In the genomic region with DNA sequence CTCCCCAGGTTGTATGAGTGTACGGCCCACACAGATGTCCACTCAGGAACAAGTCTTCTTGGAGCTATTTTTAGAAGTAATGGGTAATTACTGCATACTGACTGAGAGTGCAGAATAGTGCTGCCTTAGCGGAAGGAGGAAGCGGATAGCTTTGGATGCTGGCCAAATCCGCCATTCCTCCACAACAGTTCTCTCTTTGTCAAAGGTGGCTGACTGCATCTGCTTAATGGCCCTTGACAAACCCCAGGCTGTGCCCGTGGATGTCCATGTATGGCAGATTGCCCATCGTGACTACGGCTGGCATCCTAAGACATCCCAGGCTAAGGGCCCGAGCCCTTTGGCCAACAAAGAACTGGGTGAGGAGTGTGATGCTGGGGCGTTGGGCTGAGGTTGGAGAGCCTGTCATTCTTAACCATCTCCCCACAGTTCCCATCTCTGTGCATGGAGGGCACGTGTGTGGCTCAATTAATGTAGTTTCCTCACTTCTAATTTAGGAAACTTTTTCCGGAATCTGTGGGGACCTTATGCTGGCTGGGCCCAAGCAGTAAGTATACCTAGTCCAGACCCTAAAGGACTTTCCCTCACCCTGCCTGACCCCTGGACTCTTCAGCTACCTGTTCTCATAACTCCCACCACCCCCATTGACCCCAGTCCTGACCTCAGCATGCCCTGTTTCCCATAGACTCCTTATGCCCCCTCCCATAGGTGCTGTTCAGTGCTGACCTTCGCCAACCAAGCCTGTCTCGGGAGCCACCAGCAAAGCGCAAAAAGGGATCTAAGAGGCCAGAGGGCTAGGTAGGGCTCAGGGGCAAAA, we compare ENCODE assay signal across 8 mouse cellular contexts. TPM values are rescaled to one million over a fixed set of nuclear protein-coding genes. Genes with fewer than 3 reads are reported as not detected.
A peak's percentile ranks its signal among the peaks of the same experiment; 100 is the strongest.
DNase-seq lines count a peak whose midpoint lies in the region; TF ChIP-seq lines count a peak whose summit lies in the region.

No protein-coding gene starts in this region.

- peak; percentile 57 for DNase-seq in adrenal gland, postnatal 10 days
- no peak for DNase-seq in adrenal gland, adult 8-10 months
- peak; percentile 35 for DNase-seq in 3T3-L1 (ENCODE audit: low read depth, low spot score)
- peak; percentile 52 to 54 for DNase-seq in heart, adult 2 months
- peak; percentile 90 for DNase-seq in kidney, adult 2 months
- peak; percentile 60 to 66 for DNase-seq in lung, adult 18-20 months
- peak; percentile 77 for DNase-seq in right cerebral cortex, postnatal 14 days
- DNase-seq in spleen, postnatal 14 days (ENCODE audit: low spot score in 2 of 2) = no peak

- no peaks in the 10 kb centered on the region for H3K27me3 ChIP-seq in heart, adult 2 months (ENCODE audit: control insufficient read depth, insufficient read depth, low read length)
- no peaks in the 10 kb centered on the region for H3K27me3 ChIP-seq in kidney, adult 2 months (replicated peaks; ENCODE audit: control insufficient read depth, insufficient read depth, low read length)

- intact Hi-C loops in heart, adult 2 months (cut with DNase I) = loop anchor here (5.0 kb wide), 1 partner anchor 134 kb away; no protein-coding TSS in a partner anchor

- WGBS in heart, adult 2 months = 35% methylated on average over 14 of the region's 14 CpGs
- WGBS in kidney, adult 2 months = 27% methylated on average over 14 of the region's 14 CpGs

- H3K36me3 ChIP-seq in heart, adult 2 months (ENCODE audit: control insufficient read depth, insufficient read depth, low read length) = peaks cover 8% of the 10 kb centered on the region
- H3K36me3 ChIP-seq in kidney, adult 2 months (ENCODE audit: control insufficient read depth, insufficient read depth, low read length) = no peaks in the 10 kb centered on the region

- no peak for TF ChIP-seq CTCF in heart, adult 2 months (IDR thresholded peaks at IDR 0.05)
- TF ChIP-seq CTCF in kidney, adult 2 months (conservative IDR thresholded peaks at IDR 0.05; ENCODE audit: insufficient read depth, insufficient read length, low read depth, low read length) = no peak

- no peak for TF ChIP-seq EP300 in heart, adult 2 months (IDR thresholded peaks at IDR 0.05; ENCODE audit: insufficient read depth, low read depth, low read length)

- no peak overlapping the region for H3K9ac ChIP-seq in heart, adult 2 months (ENCODE audit: low read depth, low read length)

- H3K27ac ChIP-seq in heart, adult 2 months = peak overlapping the region; percentile 47; the same call in 1 of the 2 replicates
- peak overlapping the region; percentile 58 for H3K27ac ChIP-seq in kidney, adult 2 months (ENCODE audit: insufficient read depth, low read depth, low read length)

- TF ChIP-seq POLR2A in heart, adult 2 months (IDR thresholded peaks at IDR 0.05; ENCODE audit: insufficient read depth, low read depth, low read length) = no peak
- no peak for TF ChIP-seq POLR2A in kidney, adult 2 months (IDR thresholded peaks at IDR 0.05; ENCODE audit: low read depth, low read length)

- no peaks in the 10 kb centered on the region for H3K79me2 ChIP-seq in heart, adult 2 months (replicated peaks; ENCODE audit: control insufficient read depth, insufficient read depth, low read length)

- H3K4me1 ChIP-seq in heart, adult 2 months (ENCODE audit: control insufficient read depth, insufficient read depth, low read length) = peaks cover 6% of the 10 kb centered on the region
- peaks cover 10% of the 10 kb centered on the region; the same call in 1 of the 2 replicates for H3K4me1 ChIP-seq in kidney, adult 2 months (ENCODE audit: control insufficient read depth, insufficient read depth, low read length)

- H3K4me3 ChIP-seq in heart, adult 2 months = no peak overlapping the region
- H3K4me3 ChIP-seq in kidney, adult 2 months (ENCODE audit: insufficient read depth, low read depth, low read length) = no peak overlapping the region

RNA-seq across cellular contexts. Expression of a gene that starts 6.6 kb away (rescaled TPM):
- total RNA-seq in adrenal gland, postnatal 10 days (2021) = 10 to 100 TPM; 11.9 to 12.0 TPM
- total RNA-seq in adrenal gland, adult 8-10 months (2022) = 10 to 100 TPM; 14.4 to 21.7 (median 17.1) TPM
- total RNA-seq in heart, adult 2 months (2021) = 1 to 10 TPM; 5.0 to 5.7 TPM
- polyA plus RNA-seq in heart, adult 2 months (2012; rRNA removed) = 10.2 and 10.3 TPM in 2 replicates
- polyA plus RNA-seq in kidney, adult 2 months (2012; rRNA removed) = 16.4 and 19.4 TPM in 2 replicates

RNA-seq across cellular contexts. Expression of a gene that starts 10.4 kb away (rescaled TPM):
- 10 to 100 TPM; 47.1 to 50.3 TPM for total RNA-seq in adrenal gland, postnatal 10 days (2021)
- total RNA-seq in adrenal gland, adult 8-10 months (2022) = 10 to 100 TPM; 50.1 to 74.6 (median 64.6) TPM
- total RNA-seq in heart, adult 2 months (2021) = 10 to 100 TPM; 63.0 to 68.2 TPM
- polyA plus RNA-seq in heart, adult 2 months (2012; rRNA removed) = 74.8 and 98.0 TPM in 2 replicates
- polyA plus RNA-seq in kidney, adult 2 months (2012; rRNA removed) = 57.8 and 63.2 TPM in 2 replicates

RNA-seq across cellular contexts. Expression of a gene that starts 26.4 kb away (rescaled TPM):
- 10 to 100 TPM; 32.6 to 37.2 TPM for total RNA-seq in adrenal gland, postnatal 10 days (2021)
- 10 to 100 TPM; 19.5 to 32.3 (median 29.5) TPM for total RNA-seq in adrenal gland, adult 8-10 months (2022)
- total RNA-seq in heart, adult 2 months (2021) = 10 to 100 TPM; 11.0 to 14.4 TPM
- 9.9 and 12.8 TPM in 2 replicates for polyA plus RNA-seq in heart, adult 2 months (2012; rRNA removed)
- polyA plus RNA-seq in kidney, adult 2 months (2012; rRNA removed) = 13.2 and 13.5 TPM in 2 replicates

RNA-seq across cellular contexts. Expression of a gene that starts 44.3 kb away (rescaled TPM):
- 10 to 100 TPM; 30.5 to 37.1 TPM for total RNA-seq in adrenal gland, postnatal 10 days (2021)
- total RNA-seq in adrenal gland, adult 8-10 months (2022) = 10 to 100 TPM; 39.3 to 47.1 (median 43.4) TPM
- total RNA-seq in heart, adult 2 months (2021) = 10 to 100 TPM; 23.5 to 24.2 TPM
- polyA plus RNA-seq in heart, adult 2 months (2012; rRNA removed) = 16.1 and 16.2 TPM in 2 replicates
- polyA plus RNA-seq in kidney, adult 2 months (2012; rRNA removed) = 23.5 and 24.3 TPM in 2 replicates

RNA-seq across cellular contexts. Expression of a gene that starts 44.6 kb away (rescaled TPM):
- total RNA-seq in adrenal gland, postnatal 10 days (2021) = 100 to 1,000 TPM; 181 to 183 TPM
- total RNA-seq in adrenal gland, adult 8-10 months (2022) = 100 to 1,000 TPM; 199 to 228 (median 204) TPM
- 10 to 100 TPM; 66.4 to 66.9 TPM for total RNA-seq in heart, adult 2 months (2021)
- polyA plus RNA-seq in heart, adult 2 months (2012; rRNA removed) = 26.6 and 34.2 TPM in 2 replicates
- 73.8 and 79.1 TPM in 2 replicates for polyA plus RNA-seq in kidney, adult 2 months (2012; rRNA removed)

Comparison
In these comparisons a context has a peak if more than half of its experiments do, and no peak if none do; other contexts are left out.
1. DNase-seq: peak in adrenal gland, postnatal 10 days (single experiment), 3T3-L1 (single experiment), heart, adult 2 months (2 of 2), kidney, adult 2 months (single experiment), lung, adult 18-20 months (2 of 2) and right cerebral cortex, postnatal 14 days (single experiment); none in adrenal gland, adult 8-10 months (single experiment) and spleen, postnatal 14 days (0 of 2).